Mouse (Mus musculus): ENCODE measurements at regions not wholly inside any gene's neighbourhood (a gene's known extent, or its start where the extent isn't known, plus 50 kb on each side); places are given as distances from the start of the nearest gene placed in this dataset.

- DNase-seq: no peak
Observed at GRCm38 (mm10) chr13:86274926-86275622, 228.4 kb upstream of the Cox7c start.

GRCm38 (mm10) chr13:86238054-86238453 is 191.3 kb upstream of the Cox7c start:
- DNase-seq: peak; percentile 19

GRCm38 (mm10) chr13:86205641-86206040 is 158.9 kb upstream of the Cox7c start:
- peak; percentile 0 for DNase-seq

GRCm38 (mm10) chr13:86180496-86180895 is 133.8 kb upstream of the Cox7c start:
- no peak for DNase-seq

GRCm38 (mm10) chr13:86147331-86147730 is 100.6 kb upstream of the Cox7c start:
- DNase-seq: no peak

GRCm38 (mm10) chr13:86111372-86112094 is 64.8 kb upstream of the Cox7c start:
- DNase-seq: no peak

GRCm38 (mm10) chr13:86102212-86102611 is 55.5 kb upstream of the Cox7c start:
- no peak for DNase-seq

- DNase-seq: no peak
Observed at GRCm38 (mm10) chr13:86097836-86098235, 51.1 kb upstream of the Cox7c start.

GRCm38 (mm10) chr13:86097291-86097690 is 50.6 kb upstream of the Cox7c start:
- no peak for DNase-seq

Measured in embryo, embryonic 11 days (tissue).